Mouse (Mus musculus) midbrain, postnatal 0 days (tissue): Measurements from ENCODE around the gene Nfil3. TPM values are rescaled to one million over a fixed set of nuclear protein-coding genes. Genes with fewer than 3 reads are reported as not detected.

ENCODE experiments used
- ATAC-seq: fragments of 200-750 bp; cut with Nextera tagmentation; 2 replicates; pipeline ENCODE4 v1.8.0; 2017; ENCODE audit warnings: moderate number of reproducible peaks, mild to moderate bottlenecking, moderate TSS enrichment, moderate library complexity; ENCODE audit not compliant: low FRiP score
- DNase-seq: peaks from one replicate; pipeline ENCODE4 v3.0.0-alpha.2; 2015; ENCODE audit warnings: low spot score
- H3K27ac ChIP-seq: fragments of 300-500 bp; sonication (generic); 2 replicates; pipeline ENCODE4 v1.5.1; 2014; ENCODE audit warnings: low read depth, mild to moderate bottlenecking, low read length, mixed read lengths
- H3K27me3 ChIP-seq: fragments of 300-500 bp; sonication (generic); 2 replicates; pipeline ENCODE4 v1.6.1; 2014; ENCODE audit warnings: low read length, control low read depth, mixed read lengths; ENCODE audit not compliant: insufficient read depth
- H3K36me3 ChIP-seq: fragments of 300-500 bp; sonication (generic); 2 replicates; pipeline ENCODE4 v1.6.1; 2014; ENCODE audit warnings: low read length, control low read depth, mixed read lengths; ENCODE audit not compliant: insufficient read depth
- H3K4me1 ChIP-seq: fragments of 300-500 bp; sonication (generic); 2 replicates; pipeline ENCODE4 v1.6.1; 2014; ENCODE audit warnings: mild to moderate bottlenecking, control low read depth, antibody characterized with exemption, low read length, mixed read lengths; ENCODE audit not compliant: insufficient read depth
- H3K4me2 ChIP-seq: fragments of 300-500 bp; sonication (generic); 2 replicates; pipeline ENCODE4 v1.6.1; 2014; ENCODE audit warnings: low read depth, mild to moderate bottlenecking, low read length, mixed read lengths; ENCODE audit not compliant: poor library complexity, severe bottlenecking
- H3K4me3 ChIP-seq: fragments of 300-500 bp; sonication (generic); 2 replicates; pipeline ENCODE4 v1.5.1; 2014; ENCODE audit warnings: low read depth, mild to moderate bottlenecking, low read length, moderate library complexity
- H3K9ac ChIP-seq: fragments of 300-500 bp; sonication (generic); replicated peaks from 2 replicates; pipeline ENCODE4 v1.6.1; 2014; ENCODE audit warnings: mild to moderate bottlenecking, low read length, moderate library complexity, mixed read lengths; ENCODE audit not compliant: poor library complexity, severe bottlenecking
- H3K9me3 ChIP-seq: fragments of 300-500 bp; sonication (generic); 2 replicates; pipeline ENCODE4 v1.6.1; 2016; ENCODE audit warnings: low read length, control low read depth
- CTCF ChIP-seq: IDR thresholded peaks from 2 replicates; pipeline ENCODE4 v1.5.1; 2016; ENCODE audit warnings: antibody characterized with exemption, mild to moderate bottlenecking
- WGBS: fragments of 180-500 bp; shearing (Covaris S2); extraction: QIAGEN DNeasy Blood & Tissue Kit; methylation state at CpG from one replicate; pipeline ENCODE4 v1.1.7; 2014; 5-methylcytosine and 5-hydroxymethylcytosine counted together
- polyA plus RNA-seq: library from polyadenylated mRNA; unstranded; fragments of >200 nt; fragmentation: Nextera tagmentation; extraction: Ambion mirVana; gene quantifications from 2 replicates; pipeline ENCODE4 v1.2.1, GENCODE M21; 2015
- total RNA-seq: library from RNA; depleted of rRNA; stranded (reverse); fragments of >200 nt; gene quantifications from 2 replicates; pipeline ENCODE4 v1.2.3, GENCODE M21; 2014

The Nfil3 gene
- total and polyA plus RNA-seq, 2 experiments from 2014 or later, result 15.7 to 27.5 TPM

- 84% methylated on average over 9 of the region's 9 CpGs for WGBS
- Histone ChIP-seq H3K9ac (0 out of 2 replicates have a peak overlapping the region, but pooled peaks have one; percentile 90), H3K27me3 (no peaks in the 10 kb centered on the region), H3K27ac (no peak overlapping the region), H3K4me1 (peaks cover 11% of the 10 kb centered on the region; the same call in 1 of the 2 replicates), H3K9me3 (no peaks in the 10 kb centered on the region), H3K4me2 (peak overlapping the region; percentile 97), H3K36me3 (no peaks in the 10 kb centered on the region), H3K4me3 (peak overlapping the region; percentile 62; the same call in 1 of the 2 replicates)
- no peak for TF ChIP-seq CTCF
- no peak for ATAC-seq
- DNase-seq, result no peak
Observed at GRCm38 (mm10) chr13:52977221-52977609, 3.7 kb downstream of the Nfil3 start.

- Histone ChIP-seq H3K27ac (no peak overlapping the region), H3K27me3 (no peaks in the 10 kb centered on the region), H3K4me2 (peak overlapping the region; percentile 97), H3K4me1 (peaks cover 11% of the 10 kb centered on the region; the same call in 1 of the 2 replicates), H3K9me3 (no peaks in the 10 kb centered on the region), H3K36me3 (no peaks in the 10 kb centered on the region), H3K9ac (0 out of 2 replicates have a peak overlapping the region, but pooled peaks have one; percentile 90), H3K4me3 (peak overlapping the region; percentile 62; the same call in 1 of the 2 replicates)
- TF ChIP-seq CTCF, result no peak
- WGBS, result 39% methylated on average over 16 of the region's 16 CpGs
- ATAC-seq (no peak), DNase-seq (peak; percentile 13)
Observed at GRCm38 (mm10) chr13:52976510-52977220, 4.2 kb downstream of the Nfil3 start.

- Histone ChIP-seq H3K4me2 (peak overlapping the region; percentile 97), H3K27me3 (no peaks in the 10 kb centered on the region), H3K9ac (no peak overlapping the region), H3K4me3 (peak overlapping the region; percentile 62; the same call in 1 of the 2 replicates), H3K27ac (no peak overlapping the region), H3K9me3 (no peaks in the 10 kb centered on the region), H3K4me1 (peaks cover 11% of the 10 kb centered on the region; the same call in 1 of the 2 replicates), H3K36me3 (no peaks in the 10 kb centered on the region)
- ATAC-seq (no peak), DNase-seq (no peak)
- no peak for TF ChIP-seq CTCF
- 51% methylated on average over 8 of the region's 8 CpGs for WGBS
Observed at GRCm38 (mm10) chr13:52976130-52976509, 4.8 kb downstream of the Nfil3 start.

- no peaks in the 10 kb centered on the region for H3K9me3 ChIP-seq
- no peak overlapping the region for H3K4me3 ChIP-seq
- H3K9ac ChIP-seq, result no peak overlapping the region
- H3K27me3 ChIP-seq, result no peaks in the 10 kb centered on the region
- H3K4me1 ChIP-seq, result peaks cover 11% of the 10 kb centered on the region; the same call in 1 of the 2 replicates
- no peak overlapping the region for H3K27ac ChIP-seq
- no peak overlapping the region for H3K4me2 ChIP-seq
- H3K36me3 ChIP-seq, result no peaks in the 10 kb centered on the region
- TF ChIP-seq CTCF, result no peak
- ATAC-seq, result no peak
- 66% methylated on average over 3 of the region's 3 CpGs for WGBS
- DNase-seq, result no peak
Observed at GRCm38 (mm10) chr13:52974676-52975075, 6.2 kb downstream of the Nfil3 start.

GRCm38 (mm10) chr13:52973427-52973826 lies 7.4 kb downstream of the Nfil3 start:
- DNase-seq (no peak), ATAC-seq (no peak)
- Histone ChIP-seq H3K4me2 (no peak overlapping the region), H3K27me3 (no peaks in the 10 kb centered on the region), H3K36me3 (0 out of 2 replicates have a peak, but pooled peaks cover under 1% of the 10 kb centered on the region), H3K4me1 (peaks cover 11% of the 10 kb centered on the region; the same call in 1 of the 2 replicates), H3K27ac (no peak overlapping the region), H3K9me3 (no peaks in the 10 kb centered on the region), H3K9ac (no peak overlapping the region), H3K4me3 (no peak overlapping the region)
- TF ChIP-seq CTCF, result no peak
- 94% methylated on average over 10 of the region's 10 CpGs for WGBS

- Histone ChIP-seq H3K4me3 (no peak overlapping the region), H3K9ac (no peak overlapping the region), H3K4me1 (peaks cover 11% of the 10 kb centered on the region; the same call in 1 of the 2 replicates), H3K4me2 (no peak overlapping the region), H3K27ac (no peak overlapping the region), H3K9me3 (no peaks in the 10 kb centered on the region), H3K36me3 (peaks cover 8% of the 10 kb centered on the region), H3K27me3 (no peaks in the 10 kb centered on the region)
- WGBS, result 98% methylated on average over 3 of the region's 3 CpGs
- DNase-seq, result no peak
- no peak for TF ChIP-seq CTCF
- no peak for ATAC-seq
Observed at GRCm38 (mm10) chr13:52972626-52973025, 8.2 kb downstream of the Nfil3 start.
